Mouse (Mus musculus): ENCODE results near the gene Sec1.

DNA sequence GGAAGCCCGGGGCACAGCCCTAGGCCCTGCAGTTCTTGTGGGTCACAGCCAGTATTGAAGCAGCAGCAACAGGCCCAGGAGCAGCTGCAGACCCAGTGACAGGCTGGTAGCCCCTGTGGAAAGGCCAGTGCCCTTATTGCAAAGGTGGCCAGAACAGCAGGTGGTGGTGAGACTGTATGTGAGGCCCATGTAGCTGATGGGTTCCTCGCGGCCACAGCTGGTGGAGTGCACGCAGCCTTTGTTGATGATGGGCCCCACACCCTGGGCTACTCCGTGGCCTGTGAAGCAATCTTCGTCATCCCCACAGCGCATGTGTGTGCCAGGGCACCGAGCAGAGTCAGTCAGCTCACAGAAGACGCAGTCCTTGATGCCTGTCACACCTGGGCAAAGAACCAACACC is 30.9 kb upstream of the Sec1 start:
- TF ChIP-seq CTCF (IDR thresholded peaks at IDR 0.05; ENCODE audit: low read depth) (no peak), EP300 (IDR thresholded peaks at IDR 0.05; ENCODE audit: low read depth) (no peak)
